8 mouse cellular contexts compared by ENCODE assay signal in genomic region chr5:150196211-150196585, GRCm38 (mm10).
DNase-seq lines count a peak whose midpoint lies in the region; ATAC-seq and TF ChIP-seq lines count a peak whose summit lies in the region.

No protein-coding gene starts in this region.

- no peak for TF ChIP-seq CTCF in bone marrow macrophage, adult 2 months (IDR thresholded peaks at IDR 0.05; ENCODE audit: low read depth, low read length)
- no peak for TF ChIP-seq CTCF in gastrocnemius, adult 2 months (IDR thresholded peaks at IDR 0.05)
- TF ChIP-seq CTCF in hindbrain, postnatal 0 days (IDR thresholded peaks at IDR 0.05; ENCODE audit: low read depth) = no peak
- TF ChIP-seq CTCF in midbrain, postnatal 0 days (IDR thresholded peaks at IDR 0.05) = no peak

- TF ChIP-seq POLR2A in bone marrow macrophage, adult 2 months (IDR thresholded peaks at IDR 0.05; ENCODE audit: borderline replicate concordance, low read depth, low read length) = no peak

- in situ Hi-C loops in ES-E14 (cut with MboI; ENCODE audit: low sequenced_read_pairs in 2 of 2, unreplicated experiment in 2 of 2) = no loop called here

- no peaks in the 10 kb centered on the region for H3K36me3 ChIP-seq in ES-E14 (ENCODE audit: control insufficient read depth, insufficient read depth, low read length, poor library complexity, severe bottlenecking)
- H3K36me3 ChIP-seq in hindbrain, postnatal 0 days (ENCODE audit: insufficient read depth, low read length) = no peaks in the 10 kb centered on the region
- no peaks in the 10 kb centered on the region for H3K36me3 ChIP-seq in liver, embryonic 11.5 days (ENCODE audit: control insufficient read depth, insufficient read depth, low read length)
- no peaks in the 10 kb centered on the region for H3K36me3 ChIP-seq in midbrain, postnatal 0 days (ENCODE audit: insufficient read depth, low read length)

- H3K4me2 ChIP-seq in hindbrain, postnatal 0 days (ENCODE audit: low read depth, low read length) = peak overlapping the region; percentile 72
- peak overlapping the region; percentile 76 for H3K4me2 ChIP-seq in liver, embryonic 11.5 days
- H3K4me2 ChIP-seq in midbrain, postnatal 0 days (ENCODE audit: low read depth, low read length, poor library complexity, severe bottlenecking) = peak overlapping the region; percentile 76

- peak overlapping the region; percentile 48 to 80 for H3K4me3 ChIP-seq in ES-E14 (ENCODE audit: insufficient read depth in 1 of 2, low read depth in 1 of 2, low read length in 2 of 2, poor library complexity in 1 of 2, severe bottlenecking in 1 of 2)
- H3K4me3 ChIP-seq in bone marrow macrophage, adult 2 months (ENCODE audit: insufficient read depth, low read length) = peak overlapping the region; percentile 63
- H3K4me3 ChIP-seq in gastrocnemius, adult 2 months = peak overlapping the region; percentile 76
- H3K4me3 ChIP-seq in hindbrain, postnatal 0 days (ENCODE audit: low read length) = peak overlapping the region; percentile 38
- H3K4me3 ChIP-seq in liver, embryonic 11.5 days (ENCODE audit: low read depth, low read length) = peak overlapping the region; percentile 55
- peak overlapping the region; percentile 41 for H3K4me3 ChIP-seq in midbrain, postnatal 0 days (ENCODE audit: low read depth, low read length)

- peak; percentile 82 for DNase-seq in ES-E14 (ENCODE audit: low read depth, low spot score)
- peak; percentile 59 for DNase-seq in gastrocnemius, adult 2 months
- peak; percentile 25 for DNase-seq in hindbrain, postnatal 0 days (ENCODE audit: low spot score)
- DNase-seq in liver, embryonic 11.5 days (ENCODE audit: low spot score) = no peak
- peak; percentile 29 for DNase-seq in midbrain, postnatal 0 days (ENCODE audit: low spot score)
- no peak for DNase-seq in frontal cortex, postnatal 14 days (ENCODE audit: low spot score in 2 of 2)
- no peak for DNase-seq in layer of hippocampus, postnatal 14 days (ENCODE audit: low spot score in 2 of 2)

- H3K4me1 ChIP-seq in ES-E14 (ENCODE audit: control insufficient read depth in 2 of 2, insufficient read depth in 2 of 2, low read length in 2 of 2, poor library complexity in 1 of 2) = peaks cover 8 to 9% of the 10 kb centered on the region in 2 experiments
- H3K4me1 ChIP-seq in bone marrow macrophage, adult 2 months (ENCODE audit: control insufficient read depth, insufficient read depth, low read length) = peaks cover 5% of the 10 kb centered on the region; the same call in 1 of the 2 replicates
- H3K4me1 ChIP-seq in hindbrain, postnatal 0 days (ENCODE audit: insufficient read depth, low read length) = no peaks in the 10 kb centered on the region
- peaks cover 2% of the 10 kb centered on the region; the same call in 1 of the 2 replicates for H3K4me1 ChIP-seq in liver, embryonic 11.5 days (replicated peaks; ENCODE audit: control insufficient read depth, insufficient read depth, low read length)
- H3K4me1 ChIP-seq in midbrain, postnatal 0 days (ENCODE audit: insufficient read depth, low read length) = no peaks in the 10 kb centered on the region

- intact Hi-C loops in gastrocnemius, adult 2 months (cut with DNase I) = no loop called here

- no peaks in the 10 kb centered on the region for H3K27me3 ChIP-seq in hindbrain, postnatal 0 days (ENCODE audit: insufficient read depth, low read length)
- no peaks in the 10 kb centered on the region for H3K27me3 ChIP-seq in liver, embryonic 11.5 days (replicated peaks; ENCODE audit: control insufficient read depth, insufficient read depth, low read length)
- no peaks in the 10 kb centered on the region for H3K27me3 ChIP-seq in midbrain, postnatal 0 days (ENCODE audit: insufficient read depth, low read length)

- ATAC-seq in hindbrain, postnatal 0 days = peak; percentile 62
- ATAC-seq in liver, embryonic 11.5 days (replicated peaks; ENCODE audit: low FRiP score) = peak; percentile 75
- ATAC-seq in midbrain, postnatal 0 days (ENCODE audit: low FRiP score) = no peak

- H3K9ac ChIP-seq in ES-E14 (ENCODE audit: insufficient read depth, low read depth, low read length, poor library complexity, severe bottlenecking) = peak overlapping the region; percentile 50; the same call in 1 of the 2 replicates
- H3K9ac ChIP-seq in hindbrain, postnatal 0 days (replicated peaks; ENCODE audit: low read length) = peak overlapping the region; percentile 53
- peak overlapping the region; percentile 50 for H3K9ac ChIP-seq in liver, embryonic 11.5 days (ENCODE audit: low read depth, low read length)
- H3K9ac ChIP-seq in midbrain, postnatal 0 days (replicated peaks; ENCODE audit: low read length, poor library complexity, severe bottlenecking) = peak overlapping the region; percentile 61; the same call in 1 of the 2 replicates

- 5% methylated on average over 6 of the region's 6 CpGs for WGBS in hindbrain, postnatal 0 days
- 4% methylated on average over 6 of the region's 6 CpGs for WGBS in liver, embryonic 11.5 days
- WGBS in midbrain, postnatal 0 days = 6% methylated on average over 6 of the region's 6 CpGs

- H3K9me3 ChIP-seq in ES-E14 (ENCODE audit: control insufficient read depth, insufficient read depth, low read depth, low read length) = no peaks in the 10 kb centered on the region
- H3K9me3 ChIP-seq in hindbrain, postnatal 0 days (ENCODE audit: low read length) = no peaks in the 10 kb centered on the region
- no peaks in the 10 kb centered on the region for H3K9me3 ChIP-seq in liver, embryonic 11.5 days (ENCODE audit: control insufficient read depth, low read length)
- no peaks in the 10 kb centered on the region for H3K9me3 ChIP-seq in midbrain, postnatal 0 days (ENCODE audit: low read length)

- H3K27ac ChIP-seq in ES-E14 (ENCODE audit: insufficient read depth, low read depth, low read length, poor library complexity, severe bottlenecking) = no peak overlapping the region; the same call in 1 of the 2 replicates
- H3K27ac ChIP-seq in bone marrow macrophage, adult 2 months (ENCODE audit: insufficient read depth, low read depth, low read length) = no peak overlapping the region
- H3K27ac ChIP-seq in gastrocnemius, adult 2 months = peak overlapping the region; percentile 80
- H3K27ac ChIP-seq in hindbrain, postnatal 0 days = peak overlapping the region; percentile 20; the same call in 1 of the 2 replicates
- H3K27ac ChIP-seq in liver, embryonic 11.5 days (ENCODE audit: low read depth, low read length) = no peak overlapping the region; the same call in 1 of the 2 replicates
- H3K27ac ChIP-seq in midbrain, postnatal 0 days (ENCODE audit: low read depth, low read length) = no peak overlapping the region

TF ChIP-seq in ES-E14, 5 proteins besides CTCF, POLR2A, EP300 and RAD21:
- TF ChIP-seq HCFC1 (IDR thresholded peaks at IDR 0.05; ENCODE audit: borderline replicate concordance, insufficient read depth, low read length) = no peak
- no peak for TF ChIP-seq MAFK (IDR thresholded peaks at IDR 0.05; ENCODE audit: insufficient read depth, low read depth, low read length)
- TF ChIP-seq ZNF384 (IDR thresholded peaks at IDR 0.05; ENCODE audit: low read depth, low read length) = no peak
- no peak for TF ChIP-seq ZC3H11A (IDR thresholded peaks at IDR 0.05; ENCODE audit: borderline replicate concordance, low read depth, low read length)
- TF ChIP-seq CHD2 (IDR thresholded peaks at IDR 0.05; ENCODE audit: low read depth, low read length) = no peak

Comparison
In these comparisons a context has a peak if more than half of its experiments do, and no peak if none do; other contexts are left out.
1. DNase-seq: peak in ES-E14 (single experiment), gastrocnemius, adult 2 months (single experiment), hindbrain, postnatal 0 days (single experiment) and midbrain, postnatal 0 days (single experiment); none in liver, embryonic 11.5 days (single experiment), frontal cortex, postnatal 14 days (0 of 2) and layer of hippocampus, postnatal 14 days (0 of 2).
2. H3K27ac ChIP-seq: peak in gastrocnemius, adult 2 months (single experiment) and hindbrain, postnatal 0 days (single experiment); none in ES-E14 (single experiment), bone marrow macrophage, adult 2 months (single experiment), liver, embryonic 11.5 days (single experiment) and midbrain, postnatal 0 days (single experiment).
3. Peak in every context shown above with its lines, with median percentiles within 50 percentile points of each other: H3K4me3 ChIP-seq, H3K9ac ChIP-seq and H3K4me2 ChIP-seq.